Mouse (Mus musculus): ENCODE measurements around the gene Synj2. TPM values are rescaled to one million over a fixed set of nuclear protein-coding genes. Genes with fewer than 3 reads are reported as not detected.
A peak's percentile ranks its signal among the peaks of the same experiment; 100 is the strongest.

The Synj2 gene
- polyA plus RNA-seq, 1 experiment from 2014 or later: 1.5 TPM

- whole genome bisulfite sequencing: 18% methylated on average over 7 of the region's 7 CpGs
- no peak overlapping the region for H3K9ac ChIP-seq (replicated peaks)
- H3K9me3 ChIP-seq (replicated peaks): no peaks in the 10 kb centered on the region
- H3K27ac ChIP-seq (replicated peaks): no peak overlapping the region
- no peak for ATAC-seq (ENCODE audit: low FRiP score)
- no peak overlapping the region for H3K4me2 ChIP-seq
- no peaks in the 10 kb centered on the region for H3K27me3 ChIP-seq (replicated peaks)
- H3K4me3 ChIP-seq (replicated peaks): no peak overlapping the region
- H3K36me3 ChIP-seq: peaks cover 48% of the 10 kb centered on the region
- peaks cover 8% of the 10 kb centered on the region for H3K4me1 ChIP-seq
These were observed 132.3 kb downstream of the Synj2 start for GRCm38 (mm10) chr17:6073405-6073804.

GRCm38 (mm10) chr17:6079287-6080122 lies 138.4 kb downstream of the Synj2 start, which contains the start of the genes Serac1 and Gtf2h5:
Gene Serac1, minus strand, starts transcription at chr17:6079741.
Gene Gtf2h5, plus strand, starts transcription at chr17:6079786.
- peaks cover 17% of the 10 kb centered on the region for H3K36me3 ChIP-seq
- ATAC-seq (ENCODE audit: low FRiP score): peak; percentile 95
- peak within 1 kb of the TSS; percentile 93 for H3K4me3 ChIP-seq (replicated peaks)
- no peaks in the 10 kb centered on the region for H3K27me3 ChIP-seq (replicated peaks)
- peak within 1 kb of the TSS; percentile 91 for H3K27ac ChIP-seq (replicated peaks)
- H3K9ac ChIP-seq (replicated peaks): peak within 1 kb of the TSS; percentile 88
- no peaks in the 10 kb centered on the region for H3K9me3 ChIP-seq (replicated peaks)
- peak within 1 kb of the TSS; percentile 71 for H3K4me2 ChIP-seq
- under 1% methylated on average over 69 of the region's 70 CpGs for WGBS
- peaks cover 31% of the 10 kb centered on the region for H3K4me1 ChIP-seq

DNA sequence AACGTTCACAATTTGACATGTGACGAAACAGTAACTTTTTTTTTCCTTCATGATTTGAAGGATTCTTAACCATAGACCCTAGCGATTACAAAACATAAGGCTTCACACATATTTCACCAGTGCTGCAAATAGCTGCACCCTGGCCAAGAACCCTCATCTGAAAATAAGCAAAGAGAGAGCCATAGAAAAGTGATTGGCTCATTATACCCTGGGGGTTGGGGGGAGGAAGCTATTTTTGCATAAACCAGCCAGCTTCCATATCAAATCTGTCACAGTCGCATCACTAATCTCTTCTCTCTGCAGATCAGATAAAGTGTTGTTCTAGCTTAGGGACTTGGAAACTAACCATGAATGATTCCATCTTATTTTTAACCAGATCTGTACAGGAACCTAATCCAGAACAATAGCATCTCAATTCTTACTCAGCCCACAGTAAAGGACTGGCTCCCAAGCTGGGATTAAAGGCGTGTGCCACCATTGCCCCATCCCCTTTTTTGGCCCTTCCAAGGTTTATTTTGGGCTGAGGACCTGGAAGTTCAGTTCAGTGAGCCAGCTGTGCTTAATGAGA lies 142.3 kb downstream of the Synj2 start:
- ATAC-seq (ENCODE audit: low FRiP score): no peak
- Histone ChIP-seq H3K36me3 (peaks cover 29% of the 10 kb centered on the region), H3K4me1 (peaks cover 23% of the 10 kb centered on the region), H3K27ac (replicated peaks) (no peak overlapping the region), H3K9me3 (replicated peaks) (no peaks in the 10 kb centered on the region), H3K4me3 (replicated peaks) (no peak overlapping the region), H3K4me2 (no peak overlapping the region), H3K27me3 (replicated peaks) (no peaks in the 10 kb centered on the region), H3K9ac (replicated peaks) (no peak overlapping the region)
- whole genome bisulfite sequencing: 95% methylated on average over 5 of the region's 5 CpGs

DNA sequence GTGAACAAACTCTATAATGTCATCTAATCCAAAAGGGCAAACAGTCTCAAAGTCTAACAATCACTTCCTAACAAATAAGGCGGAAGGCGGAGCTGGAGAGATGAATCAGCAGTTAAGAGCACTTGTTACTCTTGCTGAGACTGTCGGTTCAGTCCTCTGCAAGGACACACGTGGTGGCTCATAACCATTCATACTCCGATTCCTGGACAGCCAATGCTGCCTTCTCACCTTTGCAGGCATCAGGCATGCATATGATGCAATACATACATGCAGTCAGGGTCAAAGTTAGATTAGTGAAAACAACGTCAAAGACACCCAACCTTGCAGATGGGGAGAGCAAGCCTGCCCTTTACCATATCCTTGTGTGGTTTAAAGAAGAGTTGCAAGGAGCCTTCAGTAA lies 150.5 kb downstream of the Synj2 start:
- Histone ChIP-seq H3K4me3 (replicated peaks) (no peak overlapping the region), H3K4me2 (no peak overlapping the region), H3K9ac (replicated peaks) (no peak overlapping the region), H3K36me3 (peaks cover 12% of the 10 kb centered on the region), H3K27me3 (replicated peaks) (no peaks in the 10 kb centered on the region), H3K4me1 (no peaks in the 10 kb centered on the region), H3K27ac (replicated peaks) (no peak overlapping the region), H3K9me3 (replicated peaks) (no peaks in the 10 kb centered on the region)
- 91% methylated on average over 6 of the region's 6 CpGs for WGBS
- ATAC-seq (ENCODE audit: low FRiP score): no peak

Other genes starting within 250 kb of the Synj2 start
- 8.1 and 12.6 TPM in 2 replicates for gene Snx9, start 100.0 kb upstream of the Synj2 start, polyA plus RNA-seq (2015; fragmentation: Nextera tagmentation; extraction: Ambion mirVana)
- 12.3 and 13.1 TPM in 2 replicates for gene Serac1, start 138.5 kb downstream of the Synj2 start, polyA plus RNA-seq (2015; fragmentation: Nextera tagmentation; extraction: Ambion mirVana)
- 220 TPM in 2 replicates for gene Gtf2h5, start 138.5 kb downstream of the Synj2 start, polyA plus RNA-seq (2015; fragmentation: Nextera tagmentation; extraction: Ambion mirVana)
- gene Tulp4, start 165.2 kb downstream of the Synj2 start, polyA plus RNA-seq (2015; fragmentation: Nextera tagmentation; extraction: Ambion mirVana): 116 and 122 TPM in 2 replicates

Measured in neural tube, embryonic 15.5 days (tissue).